Mouse (Mus musculus): ENCODE measurements at regions not wholly inside any gene's neighbourhood (a gene's known extent, or its start where the extent isn't known, plus 50 kb on each side); places are given as distances from the start of the nearest gene placed in this dataset.
"Not testable (repeated sequence)": the region's sequence is repeated elsewhere in the genome, so short reads cannot be mapped to it uniquely, and the experiment has no call there.

- DNase-seq: not testable (repeated sequence)
Observed at GRCm38 (mm10) chr6:3201507-3201906, 197.9 kb downstream of the Samd9l start.

GRCm38 (mm10) chr6:3201107-3201506 lies 198.3 kb downstream of the Samd9l start:
- no peak for DNase-seq

GRCm38 (mm10) chr6:3200586-3200985 lies 198.8 kb downstream of the Samd9l start:
- peak; percentile 63 for DNase-seq

- not testable (repeated sequence) for DNase-seq
Observed at GRCm38 (mm10) chr6:3192424-3192820, 206.9 kb downstream of the Samd9l start.

DNA sequence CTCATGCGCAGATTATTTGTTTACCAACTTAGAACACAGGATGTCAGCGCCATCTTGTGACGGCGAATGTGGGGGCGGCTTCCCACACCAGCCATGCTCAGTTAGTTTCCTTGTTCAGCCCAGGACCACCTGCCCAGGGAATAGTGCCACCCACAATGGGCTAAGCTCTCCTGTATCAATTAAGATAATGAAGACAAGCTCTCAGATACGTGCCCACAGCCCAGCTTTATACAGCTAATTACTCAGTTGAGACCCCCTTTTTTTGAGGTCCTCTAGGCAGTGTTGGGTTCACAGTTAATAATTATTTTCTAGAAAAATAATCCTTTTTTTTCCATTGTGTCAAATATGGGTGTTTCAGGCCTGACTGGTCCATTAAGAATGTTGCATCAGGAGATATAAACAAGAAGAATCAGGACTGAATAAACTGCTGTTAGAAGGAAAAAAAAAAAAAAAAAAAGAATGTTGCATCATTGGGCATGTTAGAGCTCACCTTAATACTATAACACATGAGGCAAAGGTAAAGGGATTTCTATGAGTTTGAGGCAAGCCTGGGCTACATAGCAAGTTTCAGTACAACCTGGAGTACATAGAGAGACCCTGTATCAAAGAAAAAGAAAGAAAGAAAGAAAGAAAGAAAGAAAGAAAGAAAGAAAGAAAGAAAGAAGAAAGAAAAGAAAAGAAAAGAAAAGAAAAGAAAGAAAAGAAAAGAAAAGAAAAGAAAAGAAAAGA lies 207.5 kb downstream of the Samd9l start:
- DNase-seq: not testable (repeated sequence)

- no peak for DNase-seq
Observed at GRCm38 (mm10) chr6:3183819-3184199, 215.6 kb downstream of the Samd9l start.

DNA sequence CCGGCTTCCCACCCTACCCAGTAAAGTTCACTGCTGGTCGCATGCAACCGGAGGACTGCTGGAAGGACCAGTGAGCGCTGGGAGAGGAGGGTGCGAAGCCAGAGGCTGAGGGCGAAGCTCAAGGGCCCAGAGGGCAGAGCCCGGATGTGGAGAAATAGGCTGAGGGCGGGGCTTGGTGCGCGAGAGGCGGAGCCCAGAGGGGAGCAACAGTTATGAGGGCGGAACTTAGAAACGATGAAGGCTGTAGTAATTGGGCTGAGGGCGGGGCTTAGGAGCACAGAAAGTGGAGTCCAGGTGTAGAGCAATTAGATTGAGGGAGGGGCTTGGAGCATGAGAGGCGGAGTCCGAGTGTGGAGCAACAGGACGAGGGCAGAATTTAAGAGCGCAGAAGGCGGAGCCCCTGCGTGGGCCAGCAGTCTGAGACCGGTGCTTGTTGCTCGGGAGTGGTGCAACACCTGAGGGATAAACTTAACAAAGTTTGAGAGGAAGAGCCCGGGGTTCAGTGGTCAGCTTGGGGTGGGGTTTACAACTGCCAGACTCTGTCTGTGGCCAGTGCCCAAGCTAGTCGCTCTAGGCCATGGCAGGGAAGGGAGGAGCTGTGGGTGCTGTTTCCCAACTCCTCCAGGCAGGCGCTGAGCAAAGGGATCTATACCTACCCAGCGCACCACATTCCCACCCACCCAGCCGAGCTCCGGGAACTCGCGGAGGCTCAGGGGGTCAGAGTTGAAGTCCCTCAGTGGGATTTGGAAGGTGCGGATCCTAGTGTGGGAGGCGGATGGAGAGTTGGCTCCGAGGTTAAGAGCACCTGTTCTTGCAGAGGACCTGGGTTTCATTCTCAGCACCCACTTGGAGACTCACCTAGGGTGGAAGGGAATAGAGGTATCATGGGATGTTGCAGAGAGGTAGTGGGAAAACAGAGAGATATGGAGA lies 216.2 kb downstream of the Samd9l start:
- no peak for DNase-seq

DNA sequence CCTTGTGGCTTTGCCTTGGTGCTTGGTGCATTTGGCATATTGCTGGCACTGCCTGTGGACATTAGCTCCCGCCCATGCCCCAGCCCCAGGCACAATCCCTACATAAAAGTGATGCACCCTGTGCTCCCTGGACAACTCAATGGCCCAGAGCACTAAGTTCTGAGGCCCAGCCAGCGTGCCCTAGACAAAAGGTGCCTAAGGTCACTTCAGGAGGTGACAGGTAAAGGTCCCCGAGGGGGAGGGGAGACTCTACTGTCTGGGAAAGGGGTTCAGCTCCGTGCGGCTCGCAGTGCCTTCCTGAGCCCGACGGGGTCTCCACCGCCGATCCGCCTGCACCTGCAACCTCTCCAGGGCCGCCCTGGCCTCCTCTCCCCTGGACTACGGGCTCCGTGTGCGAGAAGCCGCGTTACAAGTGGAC lies 216.9 kb downstream of the Samd9l start:
- DNase-seq: not testable (repeated sequence)

GRCm38 (mm10) chr6:3179603-3180348 lies 219.6 kb downstream of the Samd9l start:
- DNase-seq: not testable (repeated sequence)

GRCm38 (mm10) chr6:3169479-3169878 lies 229.9 kb downstream of the Samd9l start:
- not testable (repeated sequence) for DNase-seq

DNA sequence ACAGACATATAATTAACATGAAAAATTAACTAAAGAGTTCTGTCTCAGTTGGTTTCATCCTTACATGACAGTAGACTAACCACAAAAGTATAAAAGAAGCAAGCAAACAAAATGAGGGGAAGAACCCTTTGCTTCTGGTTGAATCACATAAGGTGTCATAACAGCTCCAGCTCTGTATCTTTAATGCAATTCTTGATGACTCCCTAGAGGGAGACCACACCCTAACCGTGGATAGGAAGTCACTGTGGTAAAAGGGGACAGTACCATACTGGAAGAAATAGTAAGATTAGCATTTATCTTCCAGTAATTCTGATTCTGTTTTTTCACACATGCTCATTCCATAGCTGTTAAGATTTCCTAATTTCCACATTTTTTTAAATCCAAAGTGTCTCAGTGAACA lies 233.2 kb downstream of the Samd9l start:
- not testable (repeated sequence) for DNase-seq

DNA sequence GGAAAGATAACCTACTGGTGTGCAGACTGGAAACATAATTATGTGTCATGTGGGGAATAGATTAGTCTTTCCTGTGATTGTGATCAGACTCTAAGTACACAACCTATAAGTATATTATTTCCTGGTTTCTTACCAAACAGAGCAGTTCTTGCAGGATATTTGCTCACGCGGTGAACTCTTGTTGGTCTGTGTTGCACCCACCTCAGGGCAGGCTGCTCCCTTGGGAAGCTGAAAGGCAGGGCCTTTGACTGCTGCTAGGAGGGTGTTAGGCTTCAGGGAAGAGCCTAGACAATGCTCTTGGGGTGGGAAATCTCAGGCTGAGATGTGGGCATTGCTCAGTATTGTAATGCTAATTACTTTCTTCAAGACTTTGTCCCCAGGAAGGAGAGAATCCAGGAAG lies 247.5 kb downstream of the Samd9l start:
- DNase-seq: not testable (repeated sequence)

- not testable (repeated sequence) for DNase-seq
Observed at GRCm38 (mm10) chr6:3137823-3138222, 261.5 kb downstream of the Samd9l start.

DNA sequence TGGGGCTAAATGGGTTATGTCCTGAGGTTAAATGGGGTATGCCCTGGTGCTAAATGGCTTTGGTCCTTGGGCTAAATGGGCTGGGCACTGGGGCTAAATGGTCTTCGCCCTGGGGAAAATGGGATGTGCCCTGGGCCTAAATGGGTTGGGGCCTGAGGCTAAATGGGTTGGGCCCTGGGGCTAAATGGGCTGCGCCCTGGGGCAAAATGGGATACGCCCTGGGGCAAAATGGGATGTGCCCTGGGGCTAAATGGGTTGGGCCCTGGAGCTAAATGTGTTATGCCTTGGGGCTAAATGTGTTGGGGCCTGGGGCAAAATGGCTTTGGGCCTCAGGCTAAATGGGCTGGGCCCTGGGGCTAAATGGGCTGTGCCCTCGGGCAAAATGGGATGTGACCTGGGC lies 265.6 kb downstream of the Samd9l start:
- DNase-seq: not testable (repeated sequence)

- not testable (repeated sequence) for DNase-seq
Observed at GRCm38 (mm10) chr6:3116296-3116695, 283.1 kb downstream of the Samd9l start.

Data from right cerebral cortex, adult 18-20 months (tissue).